Mouse (Mus musculus) kidney, postnatal 0 days (tissue): ENCODE measurements around the gene Vsig1. TPM values are rescaled to one million over a fixed set of nuclear protein-coding genes. Genes with fewer than 3 reads are reported as not detected.

Source experiments
- ATAC-seq: fragments of 200-750 bp; cut with Nextera tagmentation; replicated peaks from 2 replicates; pipeline ENCODE4 v1.8.0; 2017; ENCODE audit warnings: low read depth, moderate number of reproducible peaks, moderate TSS enrichment, moderate library complexity; ENCODE audit not compliant: low FRiP score
- DNase-seq: peaks from one replicate; pipeline ENCODE4 v3.0.0-alpha.2; 2016; ENCODE audit warnings: low spot score
- H3K27ac ChIP-seq: fragments of 300-500 bp; sonication (generic); 2 replicates; pipeline ENCODE4 v1.5.1; 2014; ENCODE audit warnings: mild to moderate bottlenecking
- H3K27me3 ChIP-seq: fragments of 300-500 bp; sonication (generic); 2 replicates; pipeline ENCODE4 v1.6.1; 2014; ENCODE audit warnings: low read length, mixed read lengths; ENCODE audit not compliant: insufficient read depth
- H3K36me3 ChIP-seq: fragments of 300-500 bp; sonication (generic); 2 replicates; pipeline ENCODE4 v1.6.1; 2014; ENCODE audit warnings: low read length, mixed read lengths; ENCODE audit not compliant: insufficient read depth
- H3K4me1 ChIP-seq: fragments of 300-500 bp; sonication (generic); replicated peaks from 2 replicates; pipeline ENCODE4 v1.6.1; 2014; ENCODE audit warnings: antibody characterized with exemption, low read length, mixed read lengths; ENCODE audit not compliant: insufficient read depth
- H3K4me2 ChIP-seq: fragments of 300-500 bp; sonication (generic); 2 replicates; pipeline ENCODE4 v1.6.1; 2014; ENCODE audit warnings: mild to moderate bottlenecking, low read length, moderate library complexity, mixed read lengths
- H3K4me3 ChIP-seq: fragments of 300-500 bp; sonication (generic); replicated peaks from 2 replicates; pipeline ENCODE4 v1.5.1; 2014; ENCODE audit warnings: low read depth, low read length
- H3K9ac ChIP-seq: fragments of 300-500 bp; sonication (generic); 2 replicates; pipeline ENCODE4 v1.6.1; 2014; ENCODE audit warnings: low read depth, low read length
- H3K9me3 ChIP-seq: fragments of 300-500 bp; sonication (generic); replicated peaks from 2 replicates; pipeline ENCODE4 v1.6.1; 2016; ENCODE audit warnings: low read length, inconsistent platforms, mixed read lengths
- CTCF ChIP-seq: IDR thresholded peaks from 2 replicates; pipeline ENCODE4 v1.5.1; 2016; ENCODE audit warnings: antibody characterized with exemption, low read depth, mild to moderate bottlenecking, moderate library complexity
- WGBS: fragments of 180-500 bp; shearing (Covaris S2); extraction: QIAGEN DNeasy Blood & Tissue Kit; methylation state at CpG from one replicate; pipeline ENCODE4 v1.1.7; 2014; 5-methylcytosine and 5-hydroxymethylcytosine counted together
- polyA plus RNA-seq: library from polyadenylated mRNA; unstranded; fragments of >200 nt; fragmentation: Nextera tagmentation; extraction: Ambion mirVana; gene quantifications from 2 replicates; pipeline ENCODE4 v1.2.1, GENCODE M21; 2015

Gene Vsig1
- polyA plus RNA-seq, 1 experiment from 2014 or later = 0.74 TPM

- no peak overlapping the region for H3K9ac ChIP-seq
- 63% methylated on average over 2 of the region's 2 CpGs for WGBS
- H3K27ac ChIP-seq = peak overlapping the region; percentile 8; the same call in 1 of the 2 replicates
- TF ChIP-seq CTCF = no peak
- H3K4me3 ChIP-seq = no peak overlapping the region
- ATAC-seq = no peak
- H3K4me1 ChIP-seq = 0 out of 2 replicates have a peak, but pooled peaks cover 4% of the 10 kb centered on the region
- H3K36me3 ChIP-seq = no peaks in the 10 kb centered on the region
- H3K27me3 ChIP-seq = no peaks in the 10 kb centered on the region
- peak; percentile 44 for DNase-seq
- no peaks in the 10 kb centered on the region for H3K9me3 ChIP-seq
- H3K4me2 ChIP-seq = no peak overlapping the region
Observed at GRCm38 (mm10) chrX:140979546-140979945, 72.1 kb downstream of the Vsig1 start.

GRCm38 (mm10) chrX:140980163-140980562 is 72.8 kb downstream of the Vsig1 start:
- Histone ChIP-seq H3K27me3 (no peaks in the 10 kb centered on the region), H3K9ac (no peak overlapping the region), H3K4me3 (no peak overlapping the region), H3K36me3 (no peaks in the 10 kb centered on the region), H3K4me1 (0 out of 2 replicates have a peak, but pooled peaks cover 4% of the 10 kb centered on the region), H3K9me3 (no peaks in the 10 kb centered on the region), H3K27ac (no peak overlapping the region), H3K4me2 (no peak overlapping the region)
- no peak for TF ChIP-seq CTCF
- no peak for ATAC-seq
- WGBS = 57% methylated on average over 4 of the region's 4 CpGs
- no peak for DNase-seq

- Histone ChIP-seq H3K4me3 (no peak overlapping the region), H3K9ac (no peak overlapping the region), H3K4me1 (0 out of 2 replicates have a peak, but pooled peaks cover 4% of the 10 kb centered on the region), H3K36me3 (no peaks in the 10 kb centered on the region), H3K9me3 (no peaks in the 10 kb centered on the region), H3K27ac (peak overlapping the region; percentile 42; the same call in 1 of the 2 replicates), H3K27me3 (no peaks in the 10 kb centered on the region), H3K4me2 (no peak overlapping the region)
- WGBS = 30% methylated on average over 6 of the region's 6 CpGs
- DNase-seq (no peak), ATAC-seq (0 out of 2 replicates have a peak, but pooled peaks have one; percentile 46)
- TF ChIP-seq CTCF = no peak
Observed at GRCm38 (mm10) chrX:140983206-140983960, 76.0 kb downstream of the Vsig1 start.

GRCm38 (mm10) chrX:140984795-140985194 is 77.4 kb downstream of the Vsig1 start:
- H3K27me3 ChIP-seq = no peaks in the 10 kb centered on the region
- H3K27ac ChIP-seq = peak overlapping the region; percentile 36; the same call in 1 of the 2 replicates
- H3K36me3 ChIP-seq = no peaks in the 10 kb centered on the region
- no peaks in the 10 kb centered on the region for H3K9me3 ChIP-seq
- 55% methylated on average over 6 of the region's 6 CpGs for WGBS
- no peak for DNase-seq
- no peak overlapping the region for H3K9ac ChIP-seq
- no peak overlapping the region for H3K4me2 ChIP-seq
- TF ChIP-seq CTCF = no peak
- no peak for ATAC-seq
- H3K4me1 ChIP-seq = 0 out of 2 replicates have a peak, but pooled peaks cover 4% of the 10 kb centered on the region
- no peak overlapping the region for H3K4me3 ChIP-seq

GRCm38 (mm10) chrX:140985256-140985655 is 77.8 kb downstream of the Vsig1 start:
- Histone ChIP-seq H3K9ac (no peak overlapping the region), H3K9me3 (no peaks in the 10 kb centered on the region), H3K27me3 (no peaks in the 10 kb centered on the region), H3K4me2 (no peak overlapping the region), H3K36me3 (no peaks in the 10 kb centered on the region), H3K4me1 (0 out of 2 replicates have a peak, but pooled peaks cover 4% of the 10 kb centered on the region), H3K27ac (no peak overlapping the region), H3K4me3 (no peak overlapping the region)
- ATAC-seq (no peak), DNase-seq (no peak)
- 72% methylated on average over 2 of the region's 2 CpGs for WGBS
- TF ChIP-seq CTCF = no peak

Other genes with a start within 250 kb of the Vsig1 start
- 5.6 and 5.9 TPM in 2 replicates for gene Mid2, start 243.0 kb upstream of the Vsig1 start, polyA plus RNA-seq
- 0.18 and 0.20 TPM in 2 replicates for gene Tex13b, start 94.2 kb upstream of the Vsig1 start, polyA plus RNA-seq
- gene Psmd10, start 49.1 kb downstream of the Vsig1 start, polyA plus RNA-seq = 58.1 and 59.1 TPM in 2 replicates
- gene Atg4a, start 49.3 kb downstream of the Vsig1 start, polyA plus RNA-seq = 26.6 and 30.8 TPM in 2 replicates